Mouse (Mus musculus): Measurements from ENCODE around the gene Muc20. TPM values are rescaled to one million over a fixed set of nuclear protein-coding genes. Genes with fewer than 3 reads are reported as not detected.

Muc20 gene
- total RNA-seq, 1 experiment from 2014 or later, result not detected

GRCm38 (mm10) chr16:32735586-32735985, 61.6 kb downstream of the Muc20 start, which contains the start of gene Muc4:
Gene Muc4 (plus strand): TSS chr16:32735886.
- ATAC-seq (replicated peaks; ENCODE audit: insufficient number of reproducible peaks, low FRiP score, low TSS enrichment, poor library complexity, severe bottlenecking), result no peak

DNA sequence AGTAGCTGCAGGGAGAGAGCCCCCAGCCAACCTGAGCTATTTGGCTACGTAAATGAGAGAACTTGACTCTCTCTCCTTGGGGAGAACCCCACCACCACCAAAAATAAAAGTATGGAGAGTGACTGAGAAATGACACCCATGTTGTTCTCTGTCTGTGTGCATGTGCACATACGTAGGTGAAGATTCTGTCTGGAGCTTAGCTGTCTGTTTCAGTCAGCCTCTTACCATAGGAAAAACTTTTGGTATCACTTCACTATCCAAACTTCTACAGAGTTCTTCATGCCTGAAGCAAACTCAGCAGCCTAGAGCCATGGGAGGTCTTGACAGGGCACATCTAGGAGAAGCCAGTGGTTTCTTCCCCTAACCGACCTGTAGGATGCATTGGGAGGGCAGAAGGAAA, 64.0 kb downstream of the Muc20 start:
- no peak for ATAC-seq (replicated peaks; ENCODE audit: insufficient number of reproducible peaks, low FRiP score, low TSS enrichment, poor library complexity, severe bottlenecking)

GRCm38 (mm10) chr16:32728730-32729129, 68.5 kb downstream of the Muc20 start:
- no peak for ATAC-seq (replicated peaks; ENCODE audit: insufficient number of reproducible peaks, low FRiP score, low TSS enrichment, poor library complexity, severe bottlenecking)

DNA sequence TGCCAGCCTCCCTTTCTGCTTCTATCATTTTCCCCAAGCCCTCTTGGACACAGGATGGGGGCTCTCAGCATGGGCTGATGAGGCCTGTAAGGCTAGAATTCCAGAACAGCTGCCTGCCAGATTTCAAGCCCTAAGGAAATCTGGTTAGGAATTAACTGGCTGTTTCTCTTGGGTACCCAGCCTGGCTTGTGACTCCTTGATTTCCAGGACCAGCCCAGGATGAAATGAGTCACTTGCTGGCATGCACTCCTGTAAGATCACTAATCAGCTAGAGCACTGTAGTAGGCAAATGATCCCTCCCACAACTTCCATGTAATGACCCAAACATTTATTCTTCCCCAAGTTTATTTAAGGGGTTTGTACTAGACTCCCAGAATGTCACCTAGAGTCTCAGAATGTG, 69.0 kb downstream of the Muc20 start:
- ATAC-seq (replicated peaks; ENCODE audit: insufficient number of reproducible peaks, low FRiP score, low TSS enrichment, poor library complexity, severe bottlenecking), result no peak

Other genes starting within 250 kb of the Muc20 start
- gene Tfrc, start 188.5 kb downstream of the Muc20 start, total RNA-seq (2017), result 24.5 to 52.2 TPM (median 43.5 TPM) in 3 replicates
- 16.2 to 63.7 TPM (median 26.3 TPM) in 3 replicates for gene Tnk2, start 153.6 kb downstream of the Muc20 start, total RNA-seq (2017)
- gene Muc4, start 61.5 kb downstream of the Muc20 start, total RNA-seq (2017), result not detected in 3 replicates
- not detected in 3 replicates for gene Smbd1, start 13.0 kb upstream of the Muc20 start, total RNA-seq (2017)
- gene Fyttd1, start 80.1 kb upstream of the Muc20 start, total RNA-seq (2017), result 55.8 to 78.8 TPM (median 67.5 TPM) in 3 replicates
- gene Rubcn, start 80.3 kb upstream of the Muc20 start, total RNA-seq (2017), result 12.4 to 41.8 TPM (median 31.2 TPM) in 3 replicates
- gene Lrch3, start 116.7 kb upstream of the Muc20 start, total RNA-seq (2017), result 37.4 to 67.8 TPM (median 44.9 TPM) in 3 replicates

Measured in monocyte, adult 5-6 weeks (primary cell).